ENCODE assay signal across 7 mouse cellular contexts in genomic region chr6:50455829-50456469, GRCm38 (mm10). TPM values are rescaled to one million over a fixed set of nuclear protein-coding genes. Genes with fewer than 3 reads are reported as not detected.
DNase-seq lines count a peak whose midpoint lies in the region; ATAC-seq lines count a peak whose summit lies in the region.

Gene Osbpl3 (minus strand): TSS chr6:50456201.

- peak; percentile 90 for DNase-seq in adrenal gland, postnatal 10 days
- DNase-seq in embryonic facial prominence, embryonic 11.5 days (ENCODE audit: low spot score) = peak; percentile 96
- DNase-seq in kidney, adult 11 months = peak; percentile 97
- DNase-seq in limb, embryonic 10.5 days (ENCODE audit: low spot score) = peak; percentile 90
- peak; percentile 37 for DNase-seq in spleen, adult 12 weeks (ENCODE audit: low spot score)

- H3K9ac ChIP-seq in embryonic facial prominence, embryonic 11.5 days (replicated peaks; ENCODE audit: low read length) = peak within 1 kb of the TSS; percentile 74
- peak within 1 kb of the TSS; percentile 67 for H3K9ac ChIP-seq in midbrain, embryonic 13.5 days (replicated peaks)

- H3K27me3 ChIP-seq in embryonic facial prominence, embryonic 11.5 days (ENCODE audit: control insufficient read depth, insufficient read depth, low read length) = no peaks in the 10 kb centered on the region
- H3K27me3 ChIP-seq in limb, embryonic 10.5 days (ENCODE audit: low read depth, poor library complexity, severe bottlenecking) = peaks cover 19% of the 10 kb centered on the region
- peaks cover 7% of the 10 kb centered on the region; the same call in 1 of the 2 replicates for H3K27me3 ChIP-seq in midbrain, embryonic 13.5 days

- WGBS in embryonic facial prominence, embryonic 11.5 days = under 1% methylated on average over 45 of the region's 45 CpGs
- under 1% methylated on average over 45 of the region's 45 CpGs for WGBS in limb, embryonic 10.5 days
- under 1% methylated on average over 45 of the region's 45 CpGs for WGBS in midbrain, embryonic 13.5 days

- peak; percentile 97 for ATAC-seq in embryonic facial prominence, embryonic 11.5 days (replicated peaks; ENCODE audit: insufficient number of reproducible peaks, low FRiP score, low TSS enrichment, low read depth)
- peak; percentile 82 for ATAC-seq in granulocyte monocyte progenitor cell, adult 5-6 weeks (replicated peaks; ENCODE audit: poor library complexity, severe bottlenecking)
- peak; percentile 95 for ATAC-seq in midbrain, embryonic 13.5 days

- H3K36me3 ChIP-seq in embryonic facial prominence, embryonic 11.5 days (replicated peaks; ENCODE audit: control insufficient read depth, insufficient read depth, low read depth, low read length) = no peaks in the 10 kb centered on the region
- no peaks in the 10 kb centered on the region for H3K36me3 ChIP-seq in limb, embryonic 10.5 days
- H3K36me3 ChIP-seq in midbrain, embryonic 13.5 days = no peaks in the 10 kb centered on the region

- H3K9me3 ChIP-seq in embryonic facial prominence, embryonic 11.5 days (replicated peaks; ENCODE audit: control insufficient read depth, low read length) = no peaks in the 10 kb centered on the region
- H3K9me3 ChIP-seq in limb, embryonic 10.5 days (replicated peaks) = no peaks in the 10 kb centered on the region
- H3K9me3 ChIP-seq in midbrain, embryonic 13.5 days = no peaks in the 10 kb centered on the region

- no peaks in the 10 kb centered on the region for H3K4me1 ChIP-seq in embryonic facial prominence, embryonic 11.5 days (ENCODE audit: control insufficient read depth, insufficient read depth, low read length)
- H3K4me1 ChIP-seq in limb, embryonic 10.5 days = peaks cover 21% of the 10 kb centered on the region
- H3K4me1 ChIP-seq in midbrain, embryonic 13.5 days (replicated peaks) = peaks cover 24% of the 10 kb centered on the region

- peak within 1 kb of the TSS; percentile 71 for H3K4me3 ChIP-seq in embryonic facial prominence, embryonic 11.5 days (ENCODE audit: low read depth, low read length)
- H3K4me3 ChIP-seq in limb, embryonic 10.5 days = peak within 1 kb of the TSS; percentile 76
- peak within 1 kb of the TSS; percentile 57 for H3K4me3 ChIP-seq in midbrain, embryonic 13.5 days (replicated peaks)

- peak within 1 kb of the TSS; percentile 95 for H3K4me2 ChIP-seq in embryonic facial prominence, embryonic 11.5 days (ENCODE audit: low read depth, low read length)
- peak within 1 kb of the TSS; percentile 85 for H3K4me2 ChIP-seq in midbrain, embryonic 13.5 days (replicated peaks)

- H3K27ac ChIP-seq in embryonic facial prominence, embryonic 11.5 days (replicated peaks; ENCODE audit: low read depth, low read length) = 0 out of 2 replicates have a peak within 1 kb of the TSS, but pooled peaks have one; percentile 67
- peak within 1 kb of the TSS; percentile 83 for H3K27ac ChIP-seq in limb, embryonic 10.5 days
- H3K27ac ChIP-seq in midbrain, embryonic 13.5 days = peak within 1 kb of the TSS; percentile 59

RNA-seq across cellular contexts. Expression of gene Osbpl3, which starts in this region (rescaled TPM):
- 10 to 100 TPM; 26.2 to 37.8 TPM for total RNA-seq in adrenal gland, postnatal 10 days (2021)
- 9.0 and 10.4 TPM in 2 replicates for polyA plus RNA-seq in embryonic facial prominence, embryonic 11.5 days (2014; fragmentation: Nextera tagmentation; extraction: Ambion mirVana)
- total RNA-seq in granulocyte monocyte progenitor cell, adult 5-6 weeks (2014; fragmentation: Nextera tagmentation) = 9.1 TPM in 2 replicates
- 8.9 and 9.3 TPM in 2 replicates for total RNA-seq in granulocyte monocyte progenitor cell, adult 5-6 weeks (2017)
- polyA plus RNA-seq in limb, embryonic 10.5 days (2016; fragmentation: Nextera tagmentation; extraction: Ambion mirVana) = 4.5 and 7.0 TPM in 2 replicates
- 6.7 and 8.6 TPM in 2 replicates for polyA plus RNA-seq in midbrain, embryonic 13.5 days (2015; fragmentation: Nextera tagmentation; extraction: Ambion mirVana)

Comparison
In these comparisons a context has a peak if more than half of its experiments do, and no peak if none do; other contexts are left out.
1. Peak in every context shown above with its lines: DNase-seq, ATAC-seq, H3K4me3 ChIP-seq and H3K27ac ChIP-seq.
2. DNase-seq: peak in every context shown above with its lines; median percentile 97 in kidney, adult 11 months; 96 in embryonic facial prominence, embryonic 11.5 days; 90 in adrenal gland, postnatal 10 days; 90 in limb, embryonic 10.5 days; 37 in spleen, adult 12 weeks.